Mouse (Mus musculus): Measurements from ENCODE around the gene Lama2.

Lama2 gene

GRCm38 (mm10) chr10:27387531-27387930 is 232.0 kb downstream of the Lama2 start:
- in situ Hi-C loops (cut with MboI; ENCODE audit: unreplicated experiment in 2 of 2): no loop called here

DNA sequence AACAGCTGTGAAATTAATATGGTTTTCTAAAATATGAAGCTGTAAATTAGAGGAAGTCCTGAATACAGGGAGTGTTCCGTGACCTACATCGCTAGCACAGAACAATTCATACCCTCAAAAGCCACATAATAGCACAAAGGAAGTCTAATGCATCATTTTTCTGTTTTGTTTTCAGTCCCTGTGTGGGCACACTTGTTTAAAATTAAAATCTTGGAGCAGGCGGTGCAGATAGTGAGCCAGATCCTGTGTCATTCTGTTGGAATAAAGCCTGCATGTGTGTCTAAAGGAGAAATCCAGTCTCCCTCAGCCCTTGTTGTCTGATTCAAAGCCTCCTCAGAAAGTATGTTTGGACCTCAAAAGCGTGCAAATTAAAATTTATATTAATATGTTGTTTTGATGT is 234.9 kb downstream of the Lama2 start:
- in situ Hi-C loops (cut with MboI; ENCODE audit: unreplicated experiment in 2 of 2): no loop called here

GRCm38 (mm10) chr10:27382887-27383609 is 236.5 kb downstream of the Lama2 start:
- in situ Hi-C loops (cut with MboI; ENCODE audit: unreplicated experiment in 2 of 2): no loop called here

DNA sequence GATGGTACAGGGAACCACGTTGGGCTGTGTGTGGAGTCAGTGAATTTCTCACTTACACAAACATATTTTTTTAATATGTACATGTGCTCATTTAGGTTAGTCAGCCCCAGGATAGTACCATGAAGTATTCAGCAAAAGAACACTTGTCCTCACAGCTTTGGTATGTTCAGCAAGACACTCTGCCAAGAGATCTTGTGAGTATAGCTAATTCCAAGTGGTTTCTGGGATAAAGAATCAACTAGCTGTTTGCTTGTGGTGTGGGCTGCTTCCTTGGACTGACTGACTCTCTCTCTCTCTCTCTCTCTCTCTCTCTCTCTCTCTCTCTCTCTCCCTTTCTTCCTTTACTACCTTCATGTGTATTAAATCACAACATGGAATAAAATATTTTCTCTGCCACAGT is 241.3 kb downstream of the Lama2 start:
- in situ Hi-C loops (cut with MboI; ENCODE audit: unreplicated experiment in 2 of 2): no loop called here

GRCm38 (mm10) chr10:27344278-27344677 is 275.3 kb downstream of the Lama2 start:
- in situ Hi-C loops (cut with MboI; ENCODE audit: unreplicated experiment in 2 of 2): no loop called here

GRCm38 (mm10) chr10:27322410-27322990 is 297.1 kb downstream of the Lama2 start:
- in situ Hi-C loops (cut with MboI; ENCODE audit: unreplicated experiment in 2 of 2): no loop called here

- in situ Hi-C loops (cut with MboI; ENCODE audit: unreplicated experiment in 2 of 2): no loop called here
These were observed 312.1 kb downstream of the Lama2 start for GRCm38 (mm10) chr10:27307444-27307843.

DNA sequence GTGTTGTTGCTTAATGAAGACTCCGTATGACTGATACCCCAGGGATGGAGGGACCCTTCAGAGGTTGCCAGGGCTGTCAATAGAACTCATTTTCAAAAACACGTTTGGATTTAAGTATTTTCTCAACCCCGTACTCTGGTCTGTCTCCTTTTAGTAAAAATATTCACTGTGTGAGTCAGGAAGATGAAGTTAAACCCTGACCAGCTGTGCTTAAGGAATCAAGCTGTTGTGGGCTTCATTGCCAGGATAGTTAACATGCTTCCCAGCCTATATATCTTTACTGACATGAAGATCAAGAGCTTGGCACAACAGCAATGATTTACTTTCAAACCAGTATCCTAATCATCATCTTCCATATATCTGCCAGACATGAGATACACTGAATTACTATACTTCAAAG is 314.3 kb downstream of the Lama2 start:
- in situ Hi-C loops (cut with MboI; ENCODE audit: unreplicated experiment in 2 of 2): no loop called here

GRCm38 (mm10) chr10:27285098-27285860 is 334.3 kb downstream of the Lama2 start:
- in situ Hi-C loops (cut with MboI; ENCODE audit: unreplicated experiment in 2 of 2): no loop called here

- in situ Hi-C loops (cut with MboI; ENCODE audit: unreplicated experiment in 2 of 2): no loop called here
These were observed 352.1 kb downstream of the Lama2 start for GRCm38 (mm10) chr10:27267432-27267831.

DNA sequence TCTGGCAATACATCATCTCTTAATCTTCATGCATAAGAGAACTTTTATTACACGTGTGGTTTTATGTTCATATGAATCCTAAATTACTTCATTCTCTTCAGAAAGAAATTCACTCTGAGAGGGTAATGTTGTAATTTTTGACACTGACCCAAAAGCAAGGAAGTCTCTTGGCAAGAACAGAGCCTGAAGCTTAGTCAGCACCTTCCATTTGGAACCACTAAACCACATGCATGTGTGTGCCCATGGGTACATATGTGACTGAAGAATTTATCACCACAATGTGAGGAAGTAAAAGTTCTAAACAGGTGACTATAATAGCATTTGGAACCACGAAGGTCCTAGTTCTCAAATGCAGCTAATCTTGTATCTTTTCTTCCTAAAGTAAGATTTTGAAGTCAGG is 353.7 kb downstream of the Lama2 start:
- in situ Hi-C loops (cut with MboI; ENCODE audit: unreplicated experiment in 2 of 2): no loop called here

DNA sequence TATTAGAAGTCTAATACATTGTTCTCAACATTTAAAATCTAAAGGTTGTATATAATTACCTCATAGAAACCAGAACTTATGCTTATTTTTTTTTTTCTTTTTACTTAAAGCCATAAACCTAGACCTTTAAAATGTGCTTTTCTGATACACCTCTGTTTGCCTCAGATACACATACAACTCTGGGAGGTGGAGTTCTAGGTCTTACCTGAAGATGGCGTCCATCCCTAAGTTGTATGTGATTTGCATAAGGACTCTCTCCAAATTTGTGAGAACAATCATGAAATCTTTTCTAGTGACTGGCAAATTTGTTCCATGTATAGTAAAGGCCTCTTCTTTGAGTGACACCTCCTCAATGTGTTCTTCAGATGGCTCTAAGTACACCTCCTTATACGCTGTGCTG is 354.8 kb downstream of the Lama2 start:
- in situ Hi-C loops (cut with MboI; ENCODE audit: unreplicated experiment in 2 of 2): no loop called here

GRCm38 (mm10) chr10:27249741-27250140 is 369.8 kb downstream of the Lama2 start:
- in situ Hi-C loops (cut with MboI; ENCODE audit: unreplicated experiment in 2 of 2): no loop called here

DNA sequence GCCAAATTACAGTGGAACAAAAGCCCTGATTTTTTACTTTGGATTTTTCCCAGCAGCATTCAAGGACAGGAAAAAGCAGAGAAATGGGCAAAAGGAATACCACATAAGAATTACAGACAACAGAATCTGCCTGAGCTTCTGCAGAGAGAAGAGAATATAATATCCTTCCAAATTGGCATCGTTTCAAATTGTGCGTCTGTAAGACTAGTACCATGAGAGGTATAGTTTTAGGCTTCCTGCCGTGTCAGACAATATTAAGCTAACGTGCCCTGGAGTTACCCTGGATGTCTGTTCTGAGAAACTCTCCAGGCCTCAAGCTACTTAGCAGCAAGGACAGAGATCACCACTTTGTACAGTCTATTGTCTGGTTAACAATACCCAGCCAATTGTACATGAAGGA is 384.8 kb downstream of the Lama2 start:
- in situ Hi-C loops (cut with MboI; ENCODE audit: unreplicated experiment in 2 of 2): no loop called here

GRCm38 (mm10) chr10:27233577-27233976 is 386.0 kb downstream of the Lama2 start:
- in situ Hi-C loops (cut with MboI; ENCODE audit: unreplicated experiment in 2 of 2): no loop called here

DNA sequence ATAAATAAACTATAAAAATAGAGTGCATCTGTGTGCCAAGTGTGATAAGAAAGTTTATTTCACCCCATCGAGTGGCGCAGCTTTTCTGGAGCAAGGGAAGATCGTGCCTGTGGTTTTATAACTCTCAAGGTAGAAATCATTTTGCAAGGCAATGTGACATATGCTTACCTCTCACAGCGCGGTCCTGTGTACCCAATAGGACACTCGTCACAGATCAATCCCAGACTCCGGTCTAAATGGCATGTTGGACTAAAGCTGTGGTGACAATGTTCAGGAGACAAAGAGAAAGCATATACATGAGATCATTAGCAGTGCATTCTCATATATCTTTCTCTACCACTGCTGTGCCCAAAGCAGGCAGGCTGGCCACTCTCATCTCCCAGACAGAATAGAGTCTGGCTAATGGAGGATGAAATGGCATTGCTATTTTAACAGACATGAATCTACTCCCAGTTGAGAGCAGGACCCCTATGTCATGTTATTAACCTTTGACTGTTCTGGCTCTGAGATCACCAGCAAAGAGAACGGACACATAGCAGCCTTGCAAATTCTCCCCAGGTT is 395.7 kb downstream of the Lama2 start:
- in situ Hi-C loops (cut with MboI; ENCODE audit: unreplicated experiment in 2 of 2): no loop called here

GRCm38 (mm10) chr10:27222639-27223315 is 396.8 kb downstream of the Lama2 start:
- in situ Hi-C loops (cut with MboI; ENCODE audit: unreplicated experiment in 2 of 2): no loop called here

- in situ Hi-C loops (cut with MboI; ENCODE audit: unreplicated experiment in 2 of 2): no loop called here
These were observed 399.9 kb downstream of the Lama2 start for GRCm38 (mm10) chr10:27219698-27220097.

DNA sequence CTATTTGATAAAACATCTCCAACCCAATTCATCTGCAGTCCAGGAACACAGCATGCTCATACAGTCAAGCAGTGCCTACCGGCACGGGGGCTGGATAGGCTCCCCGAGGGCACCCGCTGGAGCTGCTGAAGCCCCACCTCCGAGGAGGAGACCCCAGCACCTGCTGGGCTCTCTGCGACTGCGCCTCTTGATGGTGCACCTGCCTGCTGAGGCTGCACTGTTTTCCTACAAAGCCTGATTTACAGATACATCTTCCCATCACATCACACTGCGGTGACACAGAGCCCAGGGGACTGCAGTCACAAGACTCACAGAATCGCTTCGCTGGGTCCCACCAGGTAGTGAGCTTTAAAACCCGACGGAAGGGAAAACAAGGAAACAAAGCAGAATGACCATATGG is 412.2 kb downstream of the Lama2 start:
- in situ Hi-C loops (cut with MboI; ENCODE audit: unreplicated experiment in 2 of 2): no loop called here

GRCm38 (mm10) chr10:27198443-27198842 is 421.1 kb downstream of the Lama2 start:
- in situ Hi-C loops (cut with MboI; ENCODE audit: unreplicated experiment in 2 of 2): no loop called here
